Mouse (Mus musculus) R1 (cell line): ENCODE measurements around the gene Ccdc191.

Experiments
- DNase-seq: peaks from one replicate; pipeline ENCODE4 v3.0.0-alpha.2; 2018; ENCODE audit warnings: low read depth, low spot score

The Ccdc191 gene

GRCm38 (mm10) chr16:43889208-43890004 lies at the start of gene Ccdc191:
TSS of gene Ccdc191 (plus strand) at chr16:43889800.
- peak; percentile 100 for DNase-seq

GRCm38 (mm10) chr16:43841236-43841635 lies 48.4 kb upstream of the Ccdc191 start:
- no peak for DNase-seq

- no peak for DNase-seq
These were observed 39.8 kb upstream of the Ccdc191 start for GRCm38 (mm10) chr16:43849839-43850238.

- DNase-seq, result no peak
These were observed 30.6 kb upstream of the Ccdc191 start for GRCm38 (mm10) chr16:43858941-43859476.

GRCm38 (mm10) chr16:43860624-43861023 lies 29.0 kb upstream of the Ccdc191 start:
- DNase-seq, result peak; percentile 35

- no peak for DNase-seq
These were observed 19.8 kb upstream of the Ccdc191 start for GRCm38 (mm10) chr16:43869805-43870204.

GRCm38 (mm10) chr16:43871419-43871818 lies 18.2 kb upstream of the Ccdc191 start:
- no peak for DNase-seq

GRCm38 (mm10) chr16:43879769-43880168 lies 9.8 kb upstream of the Ccdc191 start:
- no peak for DNase-seq

- DNase-seq, result peak; percentile 63
These were observed 8.0 kb upstream of the Ccdc191 start for GRCm38 (mm10) chr16:43881636-43882035.

GRCm38 (mm10) chr16:43882329-43882728 lies 7.3 kb upstream of the Ccdc191 start:
- DNase-seq, result no peak

GRCm38 (mm10) chr16:43890005-43890336 lies 371 bp downstream of the Ccdc191 start:
- no peak for DNase-seq

GRCm38 (mm10) chr16:43890747-43891336 lies 1.2 kb downstream of the Ccdc191 start:
- no peak for DNase-seq

GRCm38 (mm10) chr16:43894501-43894900 lies 4.9 kb downstream of the Ccdc191 start:
- DNase-seq, result no peak

- no peak for DNase-seq
These were observed 10.5 kb downstream of the Ccdc191 start for GRCm38 (mm10) chr16:43900138-43900537.

GRCm38 (mm10) chr16:43900571-43900970 lies 11.0 kb downstream of the Ccdc191 start:
- no peak for DNase-seq

- DNase-seq, result peak; percentile 41
These were observed 19.3 kb downstream of the Ccdc191 start for GRCm38 (mm10) chr16:43908881-43909280.

GRCm38 (mm10) chr16:43918867-43919266 lies 29.3 kb downstream of the Ccdc191 start:
- DNase-seq, result no peak

- DNase-seq, result no peak
These were observed 32.4 kb downstream of the Ccdc191 start for GRCm38 (mm10) chr16:43922024-43922423.

GRCm38 (mm10) chr16:43922630-43923029 lies 33.0 kb downstream of the Ccdc191 start:
- DNase-seq, result no peak

GRCm38 (mm10) chr16:43925001-43925558 lies 35.5 kb downstream of the Ccdc191 start:
- no peak for DNase-seq

- peak; percentile 35 for DNase-seq
These were observed 36.2 kb downstream of the Ccdc191 start for GRCm38 (mm10) chr16:43925846-43926245.

GRCm38 (mm10) chr16:43926341-43926859 lies 36.8 kb downstream of the Ccdc191 start, which contains the start of gene Qtrt2:
TSS of gene Qtrt2 (minus strand) at chr16:43926809.
- DNase-seq, result peak; percentile 88
